Mouse (Mus musculus): ENCODE results near the gene Ncapd2.

DNA sequence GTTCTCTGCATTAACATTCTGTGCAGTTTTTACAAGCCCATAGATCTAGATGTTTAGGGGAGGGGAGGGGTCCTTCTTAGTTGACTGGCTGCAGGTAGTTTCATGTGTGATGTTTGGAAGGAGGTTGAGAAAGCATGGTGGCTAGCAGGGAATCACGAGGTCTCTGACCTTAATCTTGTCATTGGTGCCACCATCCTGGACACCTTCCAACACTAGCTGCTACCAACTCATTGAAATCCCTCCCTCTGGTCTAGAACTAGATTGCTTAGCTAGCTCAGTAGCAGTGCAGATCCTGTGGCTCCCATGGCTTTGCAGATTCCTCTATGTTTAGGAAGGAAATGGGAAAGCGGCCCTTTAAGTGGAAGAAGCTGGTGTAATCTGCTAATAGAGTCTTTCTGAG, 25.4 kb upstream of the Ncapd2 start:
- TF ChIP-seq MYC (IDR thresholded peaks at IDR 0.05; ENCODE audit: low read depth, low read length) (no peak), POLR2A (IDR thresholded peaks at IDR 0.05; ENCODE audit: low read depth, low read length) (no peak), TBP (conservative IDR thresholded peaks at IDR 0.05; ENCODE audit: low read depth, low read length) (no peak), GABPA (IDR thresholded peaks at IDR 0.05; ENCODE audit: insufficient replicate concordance, low read depth, low read length) (no peak), USF1 (IDR thresholded peaks at IDR 0.05; ENCODE audit: low read depth, low read length) (no peak), EP300 (IDR thresholded peaks at IDR 0.05; ENCODE audit: low read length) (no peak), NELFE (IDR thresholded peaks at IDR 0.05; ENCODE audit: low read depth, low read length) (no peak)

Measured in CH12.LX (cell line).